Mouse (Mus musculus) urinary bladder, postnatal 36 days (tissue): ENCODE results near the gene Ttc28.

Source experiments
- DNase-seq, 2 experiments: peaks; one replicate each; pipeline ENCODE4 v3.0.0; 2022; ENCODE audit warnings: low spot score in 2 of 2, mixed read lengths in 1 of 2

Ttc28 gene

DNA sequence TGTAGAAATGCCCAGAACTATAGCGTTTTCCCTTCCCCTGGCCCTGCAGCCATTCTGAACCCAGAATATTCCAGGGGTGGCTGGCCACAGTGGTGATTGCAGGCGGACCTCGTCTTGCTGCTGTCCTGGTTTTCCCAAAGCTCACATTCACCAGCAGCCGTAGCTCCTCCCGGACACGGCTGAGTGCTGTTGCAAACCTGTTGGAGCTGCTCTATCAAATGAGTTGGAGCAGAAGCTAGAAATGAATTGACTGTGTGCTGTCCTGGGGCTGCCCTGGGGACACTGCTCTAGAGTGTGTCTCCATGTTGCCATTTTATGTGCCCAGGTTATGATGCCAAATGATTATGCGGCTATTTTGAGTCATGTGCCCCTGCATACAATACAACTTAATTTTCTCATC, 254.2 kb downstream of the Ttc28 start:
- no peak for DNase-seq

DNA sequence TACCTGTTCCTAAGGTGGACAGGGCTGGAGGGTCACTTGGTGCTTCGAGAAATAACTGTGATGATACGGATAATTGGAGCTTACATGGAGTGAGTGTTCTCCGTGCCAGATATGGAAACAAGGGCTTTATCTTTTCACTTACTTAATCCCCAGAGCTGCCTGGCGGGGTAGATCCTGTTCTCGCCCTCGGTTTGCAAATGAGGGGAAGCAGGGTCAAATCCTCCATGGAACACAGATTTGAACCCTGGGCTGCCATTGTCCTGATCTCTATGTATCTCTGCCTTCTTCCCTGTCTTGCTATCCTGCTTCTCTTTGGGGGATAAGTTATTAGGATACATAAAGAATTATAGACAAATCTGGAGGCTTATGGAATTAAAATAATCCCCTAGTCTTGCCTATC, 257.7 kb downstream of the Ttc28 start:
- no peak for DNase-seq

DNA sequence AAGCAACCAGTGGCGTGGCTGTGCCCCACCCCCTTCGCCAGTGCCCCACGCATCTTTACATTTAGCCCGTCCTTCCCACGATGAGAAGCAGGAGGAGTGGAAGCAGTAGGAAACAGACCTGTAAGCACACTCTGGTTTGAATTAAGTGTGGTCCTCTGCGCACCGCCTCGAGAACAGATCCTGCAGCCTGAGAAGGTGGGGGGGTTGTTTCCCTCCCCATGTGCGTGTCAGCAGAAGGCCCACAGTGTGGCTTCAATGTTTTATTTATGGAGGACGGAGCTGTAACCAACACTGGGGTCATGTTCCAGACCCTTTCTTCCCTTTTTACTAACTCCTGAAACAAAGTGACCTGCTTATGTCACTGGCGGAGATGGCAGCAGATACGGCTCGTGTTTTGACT, 258.1 kb downstream of the Ttc28 start:
- DNase-seq: no peak

DNA sequence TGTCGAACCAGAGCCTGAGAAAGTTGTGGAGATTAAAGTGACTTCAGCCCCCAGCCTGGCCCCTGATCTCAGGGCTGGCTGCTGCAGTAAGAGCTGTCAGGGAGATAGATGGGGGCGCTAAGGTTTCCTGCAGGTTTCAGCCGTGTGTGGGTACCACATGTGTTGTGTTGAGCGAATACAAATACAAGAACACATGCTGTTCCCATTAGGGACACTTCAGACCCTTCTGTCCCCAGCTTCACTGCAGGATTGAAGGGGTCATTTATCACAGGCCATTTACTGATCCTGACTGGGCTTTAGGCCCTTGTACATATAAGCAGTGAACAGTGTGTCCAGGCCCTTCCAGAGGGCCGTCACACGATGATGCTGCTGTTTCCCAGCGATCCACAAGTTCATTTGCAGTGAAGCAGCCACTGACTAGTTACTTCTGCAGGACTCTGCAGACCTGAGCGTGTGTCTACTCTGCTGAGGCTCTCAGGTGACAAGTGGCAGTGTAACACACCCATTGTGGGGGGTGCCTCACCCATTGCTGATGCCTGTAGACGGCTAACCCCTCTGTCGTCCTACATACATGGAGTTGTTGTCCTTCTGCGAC, 258.7 kb downstream of the Ttc28 start:
- DNase-seq: no peak

DNA sequence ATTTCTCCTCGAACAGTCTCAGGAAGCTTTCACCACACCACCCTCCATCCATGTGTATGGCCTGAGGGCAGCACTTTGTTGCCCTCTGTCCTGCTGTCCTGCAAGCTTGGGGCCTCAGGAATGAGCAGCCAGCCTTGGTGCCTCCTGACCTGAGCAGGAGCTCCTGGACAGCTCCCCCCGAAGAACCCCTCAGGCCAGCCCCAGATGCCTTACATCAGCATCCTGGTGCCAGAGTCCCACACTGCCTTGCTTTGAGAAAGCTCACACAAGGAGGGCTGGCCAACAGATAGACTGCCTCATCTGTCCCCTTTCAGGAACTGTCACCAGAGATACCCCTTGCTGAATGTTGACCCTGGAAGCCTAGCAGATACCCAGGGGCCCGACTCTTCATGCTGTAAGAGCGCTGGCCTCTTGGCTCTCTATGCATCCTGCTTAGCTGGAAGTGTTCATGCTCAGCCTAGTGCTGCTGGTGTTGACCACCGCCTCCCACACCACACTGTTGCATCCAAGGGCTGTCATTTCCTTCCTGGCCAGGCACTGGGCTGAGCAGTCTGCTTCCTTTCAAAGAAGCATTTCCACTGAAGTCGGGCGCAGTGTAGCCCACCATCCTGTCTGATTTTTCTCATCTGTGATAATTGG, 259.4 kb downstream of the Ttc28 start:
- no peak for DNase-seq

DNA sequence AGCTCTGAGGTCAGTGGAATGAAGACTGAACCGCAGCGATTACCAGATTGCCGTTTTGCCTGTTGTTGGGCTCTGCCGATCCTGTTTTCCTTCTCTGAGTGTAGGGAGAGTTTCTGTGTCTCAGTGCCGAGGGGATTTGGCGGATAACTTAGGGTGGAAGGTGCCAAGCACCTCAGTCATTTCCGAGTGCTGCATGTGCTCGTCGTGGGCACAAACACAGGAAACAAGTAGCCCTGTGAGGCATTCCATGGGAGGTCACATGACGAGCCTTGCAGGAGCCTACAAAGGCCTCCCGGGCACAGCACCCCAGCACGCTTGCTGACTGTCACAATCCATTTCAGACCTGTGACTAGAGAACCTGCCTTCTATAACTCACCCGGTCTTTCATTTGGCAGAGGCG, 260.0 kb downstream of the Ttc28 start:
- DNase-seq: no peak

DNA sequence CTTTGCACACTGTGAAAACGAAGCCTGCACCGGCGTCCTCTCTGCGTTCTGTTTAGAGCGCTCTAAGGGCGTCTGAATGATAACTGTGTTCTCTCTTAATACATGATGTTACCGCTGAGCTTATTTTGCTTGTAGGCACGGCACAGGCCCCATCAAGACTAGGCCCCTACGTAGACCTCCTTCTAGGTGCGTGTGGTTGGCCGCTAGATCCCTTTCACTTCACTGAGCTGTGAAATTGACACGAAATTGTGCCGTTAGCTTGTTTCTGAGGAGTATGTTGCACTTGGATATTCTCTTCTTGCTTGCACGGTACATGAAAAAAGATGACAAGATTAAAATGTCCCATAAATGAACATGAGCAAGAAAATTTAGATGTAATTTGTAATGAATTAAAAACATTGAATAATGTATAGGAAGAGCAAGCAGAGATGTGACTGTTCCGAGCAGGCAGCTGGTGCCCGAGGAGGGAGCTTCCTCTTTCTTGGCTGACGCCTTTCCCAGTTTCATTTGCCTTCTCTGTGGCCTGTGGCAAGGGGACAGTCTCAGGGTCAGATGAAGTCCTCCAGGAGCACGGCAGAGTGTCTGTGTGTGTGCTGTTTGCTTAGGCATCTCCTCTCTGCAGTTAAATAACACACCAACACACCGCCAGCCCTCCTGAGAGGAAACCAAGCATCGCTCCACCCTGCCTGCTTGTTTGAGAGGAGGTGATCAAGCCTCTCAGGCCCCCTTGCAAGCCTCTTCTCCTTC, 261.7 kb downstream of the Ttc28 start:
- DNase-seq: no peak

DNA sequence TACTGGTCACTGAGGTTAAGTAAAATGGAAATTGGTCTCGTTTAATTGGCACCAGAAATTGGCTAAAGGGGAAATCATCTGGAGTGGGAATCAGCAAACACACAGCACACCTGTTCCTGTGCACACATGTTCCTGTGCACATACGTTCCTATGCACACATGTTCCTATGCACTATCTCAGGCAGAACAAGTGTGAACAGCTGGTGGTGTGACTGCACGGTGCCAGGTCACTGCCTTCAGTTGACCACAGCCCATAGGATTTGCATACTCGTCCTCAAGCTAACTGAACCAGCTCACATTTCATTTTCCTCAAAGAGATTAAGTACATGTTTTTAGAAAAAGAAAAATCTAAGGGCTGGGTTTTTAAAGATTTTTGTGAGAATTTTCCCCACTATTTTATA, 263.2 kb downstream of the Ttc28 start:
- no peak for DNase-seq

DNA sequence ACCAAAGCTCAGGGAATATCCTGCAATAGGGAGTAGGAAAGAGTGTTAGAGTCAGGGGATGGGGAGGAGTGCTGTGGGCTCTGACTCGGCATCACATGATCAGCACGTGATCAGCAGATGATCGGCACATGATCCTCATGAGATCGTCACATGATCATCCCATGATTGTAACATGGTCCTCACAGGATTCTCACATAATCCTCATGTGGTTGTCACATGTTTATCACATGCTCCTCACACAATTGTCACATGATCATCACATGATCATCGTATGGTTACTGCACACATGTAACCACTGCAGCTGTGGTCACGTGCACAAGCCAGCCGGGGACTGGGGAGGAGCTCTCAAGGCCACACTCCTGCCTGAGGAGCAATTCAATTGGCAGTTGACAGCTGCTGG, 264.8 kb downstream of the Ttc28 start:
- DNase-seq: no peak

DNA sequence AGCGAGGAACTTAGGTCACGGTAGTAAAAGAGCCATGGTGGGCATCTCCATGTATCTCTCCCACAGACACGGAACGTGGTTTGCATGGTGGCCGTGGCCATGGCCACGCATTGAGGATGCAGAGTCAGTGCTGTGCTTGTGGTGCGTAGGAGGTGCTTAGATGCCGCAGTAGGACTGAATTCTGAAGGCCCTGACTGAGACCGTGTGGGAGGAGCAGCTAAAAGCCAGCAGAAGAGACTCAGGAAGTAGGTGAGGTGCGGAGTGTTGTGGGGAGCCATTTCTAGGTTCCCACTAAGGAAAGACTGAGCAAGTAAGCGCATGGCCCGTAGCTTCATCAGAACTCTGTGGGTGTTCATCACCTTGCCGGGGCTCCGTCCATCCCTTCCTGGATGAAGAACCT, 271.0 kb downstream of the Ttc28 start:
- DNase-seq: no peak

DNA sequence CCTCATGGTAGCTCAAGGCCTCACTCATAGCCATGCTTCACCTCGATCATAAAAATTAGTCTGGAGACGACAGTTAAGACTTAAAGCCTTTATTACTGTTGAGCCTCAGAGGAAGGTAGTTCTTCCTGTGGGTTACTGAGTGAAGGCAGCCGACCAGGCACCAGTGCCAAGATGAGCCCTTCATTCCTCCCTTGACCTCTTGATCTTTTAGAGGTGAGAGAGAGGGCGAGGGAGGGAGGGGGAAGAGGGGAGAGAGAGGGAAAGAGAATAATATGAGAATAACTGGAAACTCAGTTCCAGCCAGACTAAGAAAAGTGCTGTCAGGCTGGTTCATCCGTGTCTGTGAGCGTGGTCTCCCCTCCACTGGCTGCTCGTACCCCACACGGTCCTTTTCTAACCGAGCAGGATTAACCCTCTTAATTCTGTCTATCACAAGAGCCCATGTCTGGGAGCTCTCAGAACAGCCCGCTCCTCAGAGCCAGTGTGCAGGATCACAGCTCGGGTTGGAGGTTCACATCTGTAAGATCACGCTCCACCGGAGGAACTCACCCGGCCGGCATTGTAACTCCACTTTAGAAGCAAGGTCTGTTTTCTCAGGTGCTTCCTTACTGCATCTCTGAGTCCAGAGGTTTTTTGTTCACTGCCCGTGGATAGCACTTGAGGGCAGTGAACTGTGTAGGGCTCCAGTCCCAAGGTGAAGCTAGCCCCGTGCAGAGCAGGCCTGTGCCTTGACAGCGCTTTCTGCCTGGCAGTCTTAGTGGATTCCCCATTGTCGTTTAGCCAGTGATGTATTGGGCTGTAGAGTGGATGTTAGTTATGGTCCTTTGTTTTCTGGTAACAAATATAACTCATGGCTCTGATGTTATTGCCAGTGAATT, 272.5 kb downstream of the Ttc28 start:
- no peak for DNase-seq

DNA sequence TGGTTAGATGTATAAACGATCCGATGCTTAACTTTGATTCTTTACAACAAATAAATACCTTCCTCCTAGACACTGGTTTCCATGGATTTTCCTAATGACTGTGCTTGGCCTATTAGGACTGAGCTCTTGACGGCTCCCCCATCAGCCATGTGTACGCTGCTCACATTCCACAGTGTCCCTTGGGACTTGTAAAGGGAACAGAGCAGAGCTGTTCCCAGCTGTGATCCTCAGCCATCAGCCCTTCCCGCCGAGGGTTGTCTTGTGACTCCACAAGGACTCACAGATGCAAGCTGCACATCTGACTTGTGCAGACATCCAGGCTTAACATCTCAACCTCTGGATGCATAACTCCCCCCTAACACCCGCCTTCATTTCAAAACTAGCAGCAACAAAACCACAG, 275.0 kb downstream of the Ttc28 start:
- DNase-seq: peak in 1 of 2 experiments; percentile 38

DNA sequence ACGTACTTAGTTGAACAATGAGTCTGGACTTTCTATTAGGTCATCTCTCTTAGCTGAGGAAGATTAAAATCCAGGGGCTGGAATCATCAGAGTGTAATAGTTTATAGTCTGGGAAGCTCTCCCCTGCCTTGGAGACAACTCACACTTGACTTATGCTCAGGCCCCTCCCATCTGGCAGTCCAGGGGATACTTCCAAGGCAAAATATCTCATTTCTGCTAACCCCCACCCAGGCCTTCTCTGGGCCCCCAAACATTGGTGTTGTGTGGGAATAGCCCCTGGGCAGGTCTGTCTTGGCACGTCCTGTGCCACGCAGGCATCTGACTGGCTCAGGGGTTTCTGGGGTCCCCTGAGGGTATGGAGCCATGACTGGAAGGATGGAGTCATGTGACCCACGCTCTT, 275.7 kb downstream of the Ttc28 start:
- no peak for DNase-seq

DNA sequence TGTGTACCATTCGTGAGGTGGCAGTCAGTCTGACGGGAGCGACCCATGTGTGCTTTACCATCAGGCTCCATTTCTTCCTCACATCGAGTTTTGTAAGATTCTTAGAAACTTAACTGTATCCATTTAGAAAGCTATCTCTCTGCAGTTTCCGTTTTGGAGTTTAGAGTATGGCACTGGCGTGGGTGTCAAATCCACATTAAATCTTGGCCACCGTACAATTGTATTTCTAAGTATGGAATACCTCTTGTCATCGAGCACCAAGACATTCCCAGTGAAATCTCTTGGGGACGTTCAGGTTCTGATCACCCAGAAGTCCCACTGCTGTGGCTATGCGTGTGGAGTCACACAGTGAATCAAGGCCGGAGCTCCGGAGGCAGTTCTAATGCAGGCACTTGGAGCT, 276.3 kb downstream of the Ttc28 start:
- DNase-seq: no peak

DNA sequence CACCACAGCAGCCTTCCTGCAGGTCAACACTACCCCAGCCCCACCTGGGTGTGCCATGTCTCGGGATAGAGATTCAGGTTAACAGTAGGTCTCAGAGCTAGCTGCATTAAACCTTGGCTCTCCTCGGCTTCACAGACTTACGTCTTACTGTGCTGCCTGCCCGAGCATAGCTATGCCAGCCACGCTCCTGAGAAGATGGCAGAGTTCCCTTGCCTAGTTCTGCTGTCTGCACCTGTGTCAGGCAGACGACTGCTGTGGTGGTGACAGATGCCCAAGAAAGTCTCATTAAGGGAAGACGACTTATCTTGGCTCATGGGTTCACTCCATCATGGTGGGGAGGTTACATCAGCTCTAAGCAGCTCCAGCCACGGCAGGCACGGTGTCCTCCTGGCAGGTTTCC, 278.7 kb downstream of the Ttc28 start:
- DNase-seq: no peak

DNA sequence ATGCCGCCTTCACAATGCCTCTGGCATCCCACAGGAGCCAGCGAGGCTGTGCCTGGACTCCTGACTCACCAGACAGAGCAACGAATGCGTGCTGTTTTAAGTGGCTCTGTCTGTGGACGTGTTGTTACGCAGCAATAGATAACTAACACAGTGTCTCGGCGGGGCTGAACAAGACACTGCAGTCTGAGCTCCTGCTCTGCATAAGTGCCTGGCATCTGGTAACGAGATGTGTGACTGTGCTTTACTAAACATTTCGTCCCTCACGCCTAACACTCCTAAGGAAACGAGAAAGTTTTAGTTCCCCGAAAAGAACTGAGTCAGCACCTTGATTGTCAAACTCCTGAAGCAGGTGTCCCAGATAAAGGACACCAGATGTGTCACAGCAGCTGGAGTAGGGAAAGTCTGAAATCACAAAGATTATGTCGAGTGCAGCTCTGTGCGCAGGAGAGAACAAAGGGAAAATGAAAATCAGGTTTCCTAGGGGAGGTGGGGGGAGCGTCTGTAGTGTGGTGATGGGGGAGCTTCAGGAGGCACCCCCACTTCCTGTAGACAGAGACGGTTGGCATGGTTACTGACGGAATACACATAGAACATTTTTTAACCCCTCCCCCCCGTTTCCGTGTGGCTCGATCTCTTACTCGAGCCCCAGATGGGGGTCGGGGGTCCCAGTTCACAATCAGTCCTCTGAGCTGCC, 280.2 kb downstream of the Ttc28 start:
- no peak for DNase-seq

DNA sequence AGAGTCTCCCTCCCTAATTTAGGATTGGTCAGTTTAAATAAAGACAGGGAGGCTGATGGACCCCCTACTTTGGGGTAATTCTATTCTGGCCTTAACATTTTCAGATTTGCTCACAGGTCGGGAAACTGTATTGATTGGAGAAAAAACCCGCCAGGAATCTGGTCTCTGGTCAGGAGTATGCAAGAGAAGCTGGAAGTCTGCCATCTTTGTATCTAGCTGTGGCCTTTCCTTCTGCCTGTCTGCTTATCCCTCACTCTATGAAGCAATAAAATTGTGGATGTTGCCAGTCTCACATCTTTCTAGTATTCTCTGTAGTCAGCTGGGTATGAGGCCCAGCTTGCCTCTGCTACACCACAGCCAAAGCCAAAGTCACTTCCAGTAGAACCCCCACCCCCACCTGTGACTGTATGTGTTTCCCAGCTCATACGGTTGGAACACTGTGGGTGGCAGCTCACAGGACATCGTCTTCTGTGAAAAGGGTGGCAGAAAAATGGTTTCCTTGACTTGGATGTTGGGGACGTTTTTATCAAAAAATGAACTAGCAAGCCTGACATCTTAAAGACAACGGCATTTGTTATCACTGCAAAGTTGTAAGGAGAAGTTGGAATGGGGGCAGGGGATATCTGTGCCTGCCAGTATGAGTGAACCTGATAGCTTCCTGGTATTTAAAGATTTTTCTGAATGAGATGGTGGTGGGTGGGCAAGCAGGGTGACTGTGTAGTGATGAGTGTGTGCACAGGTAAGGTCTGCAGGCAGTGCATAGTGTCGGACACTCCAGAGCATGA, 281.7 kb downstream of the Ttc28 start:
- DNase-seq: no peak

DNA sequence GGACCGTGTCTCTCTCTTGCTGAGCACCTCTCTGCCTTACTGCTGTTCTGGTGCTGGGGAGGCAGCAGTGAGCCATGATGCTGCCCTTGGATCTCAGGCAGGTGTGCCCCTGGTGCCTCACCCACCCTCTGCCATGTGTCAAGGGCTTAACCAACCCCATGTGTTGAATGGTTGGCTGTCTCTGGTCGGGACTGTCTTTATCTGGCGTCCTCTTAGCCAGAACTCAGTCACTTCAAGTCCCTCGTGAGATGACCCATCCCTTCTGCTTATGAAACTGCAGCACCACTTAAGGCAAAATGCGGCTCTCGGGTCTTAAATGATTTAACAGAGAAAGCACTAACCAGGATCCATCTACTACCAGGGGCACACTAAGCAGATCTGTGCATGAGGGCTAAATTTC, 283.3 kb downstream of the Ttc28 start:
- DNase-seq: no peak

DNA sequence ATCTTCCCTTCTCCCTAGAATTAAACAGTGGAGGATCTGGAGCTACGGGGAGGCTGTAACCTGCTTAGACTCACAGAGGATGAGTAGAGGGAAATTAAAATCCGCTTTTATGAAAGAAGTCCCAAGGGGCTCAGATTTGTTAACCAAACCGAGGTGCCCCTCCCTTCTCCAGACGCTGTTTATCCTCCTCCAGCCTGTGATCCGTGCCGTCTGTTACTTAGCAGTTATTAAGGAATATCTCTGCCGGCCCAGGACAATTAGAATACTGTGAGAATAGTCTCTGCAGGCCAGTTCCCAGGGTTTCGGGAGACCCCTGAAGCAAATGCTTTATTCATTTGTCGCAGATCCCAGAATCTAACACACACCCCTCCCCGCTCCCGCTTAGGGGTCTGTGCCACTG, 283.8 kb downstream of the Ttc28 start:
- DNase-seq: no peak

DNA sequence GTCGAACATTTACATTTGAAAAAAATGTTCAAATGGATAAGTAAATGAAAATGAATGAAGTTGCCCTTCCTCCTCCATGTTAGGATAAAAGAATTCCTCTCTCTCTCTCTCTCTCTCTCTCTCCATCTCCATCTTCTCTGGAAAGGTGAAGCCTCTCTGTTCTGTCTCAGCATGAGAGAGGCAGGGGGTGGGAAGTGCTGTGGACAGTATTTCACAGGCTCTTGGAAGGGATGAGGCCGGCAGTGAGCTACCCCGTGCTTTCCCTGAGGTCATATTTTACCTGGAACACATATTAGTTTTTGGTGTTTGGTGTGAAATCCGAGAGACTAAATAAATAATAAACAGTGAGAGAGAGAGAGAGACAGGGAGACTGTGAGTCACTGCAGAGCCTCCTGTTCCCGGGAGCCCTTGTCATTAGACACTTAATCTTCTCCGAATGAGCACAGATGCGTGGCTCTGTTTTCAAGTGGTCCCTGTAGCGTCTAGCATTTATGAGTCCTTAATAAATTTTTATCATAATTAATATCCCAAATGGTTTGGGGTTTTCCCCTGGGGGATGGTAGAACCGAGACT, 284.8 kb downstream of the Ttc28 start:
- no peak for DNase-seq

DNA sequence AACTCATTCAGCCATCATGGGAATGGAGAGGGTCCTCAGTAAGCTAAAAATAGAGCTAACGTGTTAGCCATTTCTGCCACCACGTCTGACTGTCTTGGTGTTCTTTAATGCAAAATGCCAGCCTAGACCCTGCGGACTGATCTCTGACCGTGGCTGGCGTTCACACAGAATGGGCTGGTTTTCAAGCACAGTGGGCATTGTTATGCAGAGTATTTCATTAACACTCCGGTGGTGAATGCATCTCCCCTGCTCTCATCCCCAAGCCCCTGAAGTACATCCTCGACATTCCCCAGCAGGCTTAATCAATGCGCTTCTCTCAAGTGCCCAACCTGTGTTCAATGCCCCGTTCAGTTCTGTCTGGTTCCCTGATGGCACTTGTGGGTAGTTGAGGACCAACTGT, 290.8 kb downstream of the Ttc28 start:
- no peak for DNase-seq
